Mouse (Mus musculus) ES-CJ7 (cell line): ENCODE data around the gene Trex1.

ENCODE experiments used
- DNase-seq: peaks from one replicate; pipeline ENCODE4 v3.0.0; 2011; ENCODE audit warnings: low read depth, low spot score

Trex1 gene

DNA sequence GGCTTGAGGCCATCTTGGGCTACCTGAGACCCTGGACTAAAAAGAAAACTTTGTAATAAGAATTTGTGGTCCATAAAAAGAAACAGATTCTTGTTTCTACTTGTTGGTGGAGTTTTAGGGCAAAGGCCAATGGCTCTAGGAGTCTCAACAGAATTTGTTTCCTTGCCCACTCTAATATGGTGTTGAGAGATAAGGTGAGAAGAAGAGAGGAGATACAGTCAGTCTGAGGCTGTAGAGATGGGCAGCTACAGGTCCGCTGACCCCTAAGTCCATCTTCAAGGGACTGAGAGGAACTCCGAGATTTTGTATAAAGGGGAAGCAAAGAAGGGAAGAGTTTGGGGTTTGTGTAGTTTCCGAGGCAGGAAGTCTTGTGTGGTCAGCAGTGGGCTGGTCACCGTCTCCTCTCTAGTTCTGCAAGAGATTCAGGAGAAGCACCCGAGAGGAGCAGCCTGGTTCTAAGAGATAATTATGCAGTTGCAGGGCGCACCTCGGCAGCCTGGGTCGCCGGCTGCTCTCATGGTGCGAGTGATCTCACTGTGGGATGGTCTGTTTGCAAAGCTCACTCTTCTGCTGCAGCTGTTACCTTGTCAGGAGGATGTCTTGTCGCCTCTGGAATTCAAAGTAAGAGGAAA lies 42.4 kb downstream of the Trex1 start:
- no peak for DNase-seq

DNA sequence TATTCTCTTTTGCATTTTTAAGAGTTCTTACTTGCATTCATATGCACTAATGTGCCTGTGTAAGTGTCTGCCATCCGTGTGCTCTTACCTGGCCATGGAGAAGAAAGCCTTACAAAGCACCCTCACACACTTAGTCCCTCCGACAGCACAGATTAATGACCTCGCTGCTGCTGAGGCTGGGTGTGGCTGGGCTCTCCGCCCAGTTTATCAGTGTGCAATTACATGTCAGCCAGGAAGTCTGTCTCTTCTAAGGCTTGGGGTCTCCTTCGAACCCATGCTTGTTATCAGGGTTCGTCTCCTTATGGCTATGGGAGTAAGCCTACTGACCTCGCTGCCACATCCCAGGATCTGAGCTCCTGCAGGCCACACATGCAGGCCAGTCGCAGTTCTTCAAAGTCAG lies 44.1 kb downstream of the Trex1 start:
- DNase-seq, result no peak

DNA sequence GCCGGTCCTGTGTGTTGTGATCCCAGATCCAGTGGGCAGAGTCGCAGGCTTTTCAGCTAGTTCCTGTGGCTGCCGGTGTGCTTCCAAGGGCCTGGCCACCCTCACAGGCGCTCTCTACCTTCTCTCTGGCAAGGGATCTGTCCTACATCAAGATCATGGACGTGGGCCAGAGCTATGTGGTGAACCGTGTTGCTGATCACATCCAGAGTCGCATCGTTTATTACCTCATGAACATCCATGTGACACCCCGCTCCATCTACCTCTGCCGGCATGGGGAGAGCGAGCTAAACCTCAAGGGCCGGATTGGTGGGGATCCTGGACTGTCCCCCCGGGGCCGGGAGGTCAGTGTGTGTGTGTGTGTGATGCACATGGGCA lies 49.2 kb downstream of the Trex1 start:
- no peak for DNase-seq

DNA sequence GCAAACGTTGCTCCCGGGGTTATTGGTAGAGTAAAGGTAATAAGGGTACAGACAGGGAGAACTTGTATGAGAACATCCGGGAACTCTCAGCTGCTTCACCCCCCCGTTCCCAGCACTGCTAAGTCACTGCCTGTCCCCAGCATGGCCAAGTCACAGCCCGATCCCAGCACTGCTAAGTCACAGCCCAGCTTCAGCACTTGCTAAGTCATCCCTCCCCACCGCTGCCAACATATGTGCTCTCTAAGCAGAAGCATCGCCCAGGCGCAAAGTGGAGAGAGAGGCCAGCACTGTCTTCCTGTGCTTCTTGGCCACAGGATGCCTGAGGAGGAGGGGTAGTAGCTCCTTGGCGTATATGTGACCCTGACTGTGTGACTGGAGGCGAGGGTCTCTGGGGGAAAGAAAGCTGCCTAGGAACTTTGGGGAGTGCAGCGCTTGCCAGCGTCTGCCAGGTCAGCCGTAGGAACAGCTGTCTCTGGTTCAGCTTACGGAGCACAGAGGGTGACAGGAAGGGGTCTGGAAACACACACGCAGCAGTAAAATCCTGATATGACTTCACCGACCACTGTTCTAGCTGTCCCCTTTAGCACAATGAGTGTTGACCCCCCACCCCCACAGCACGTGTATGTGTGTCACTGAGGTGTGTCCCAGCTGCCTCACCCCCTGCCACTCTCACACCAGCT lies 49.8 kb downstream of the Trex1 start:
- DNase-seq, result no peak

DNA sequence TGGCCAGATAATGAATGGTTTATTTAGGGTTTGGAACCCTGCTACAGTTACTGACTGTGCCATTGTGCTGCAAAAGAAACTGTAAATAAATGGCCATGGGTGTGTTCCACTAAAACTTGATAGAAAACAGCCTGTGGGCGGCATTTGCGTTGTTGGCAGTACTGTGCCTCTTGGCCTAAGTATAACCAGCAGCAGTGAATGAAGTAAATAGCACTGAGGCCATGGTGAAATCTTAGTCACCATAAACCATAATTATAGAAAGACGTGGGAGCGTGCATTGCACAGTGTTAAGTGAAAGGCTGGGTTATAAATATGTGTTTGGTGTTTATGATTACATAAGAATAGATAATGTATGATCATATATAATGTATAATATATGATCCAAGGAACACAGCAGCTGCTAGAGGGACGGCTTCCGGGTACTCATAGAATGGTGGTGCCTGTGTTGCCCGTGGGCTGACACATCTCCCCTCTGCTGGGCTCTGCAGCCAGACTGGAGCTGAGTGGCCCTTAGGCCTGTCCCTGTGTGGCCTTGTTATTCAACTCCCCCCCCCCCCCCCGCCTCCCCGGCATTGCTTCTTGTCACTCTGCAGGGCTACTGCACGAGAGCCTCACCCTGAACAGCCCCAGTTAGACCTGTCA lies 50.4 kb downstream of the Trex1 start:
- DNase-seq, result no peak

DNA sequence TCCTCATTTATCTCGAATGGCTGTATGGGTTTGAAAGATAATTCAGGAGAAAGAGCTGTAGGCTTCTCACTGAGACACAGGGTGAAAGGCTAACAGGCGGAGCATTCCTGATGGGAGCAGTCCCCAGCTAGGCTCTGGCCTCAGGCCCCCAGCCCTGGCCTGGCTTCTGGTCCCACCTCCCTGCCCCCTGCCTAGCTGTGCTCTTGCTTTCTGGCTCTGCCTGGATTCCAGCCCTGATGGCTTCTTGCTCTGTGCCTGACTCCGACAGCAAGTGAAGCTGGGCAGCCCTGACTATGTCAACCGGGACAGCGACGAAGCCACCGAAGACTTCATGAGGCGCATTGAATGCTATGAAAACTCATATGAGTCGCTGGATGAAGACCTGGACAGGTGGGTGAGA lies 51.5 kb downstream of the Trex1 start:
- no peak for DNase-seq
